Mouse (Mus musculus) c-Kit-positive CD71-positive TER-119-positive erythroid progenitor cells, embryonic 14.5 days (primary cell): ENCODE results near the gene Tcte2.

Source experiments
- DNase-seq: peaks from one replicate; pipeline ENCODE4 v3.0.0-alpha.2; 2013; ENCODE audit warnings: low spot score

Gene Tcte2

GRCm38 (mm10) chr17:13717428-13717827 lies 44.2 kb downstream of the Tcte2 start:
- no peak for DNase-seq

GRCm38 (mm10) chr17:13716336-13716735 lies 45.3 kb downstream of the Tcte2 start:
- DNase-seq = no peak

GRCm38 (mm10) chr17:13715511-13715910 lies 46.1 kb downstream of the Tcte2 start:
- DNase-seq = no peak

DNA sequence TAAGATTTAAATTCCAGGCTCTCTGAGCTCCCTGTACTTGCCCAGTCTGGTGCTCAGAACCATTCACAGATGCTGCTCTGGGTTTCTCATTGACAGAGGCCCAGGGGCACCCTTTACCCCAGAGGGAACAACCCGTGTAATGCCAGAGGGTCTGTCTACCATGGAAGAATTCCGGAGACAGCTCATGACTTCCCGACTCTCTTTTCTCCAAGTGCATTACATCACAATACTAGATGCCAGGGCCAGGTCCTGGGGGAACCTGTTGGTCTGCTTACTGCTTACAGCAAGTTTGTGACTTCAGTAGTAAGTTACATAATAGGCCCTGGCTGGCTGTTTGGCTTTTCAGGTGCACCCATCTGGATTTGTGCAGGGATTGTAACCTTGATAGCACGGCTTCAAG lies 47.0 kb downstream of the Tcte2 start:
- DNase-seq = no peak

GRCm38 (mm10) chr17:13714128-13714527 lies 47.5 kb downstream of the Tcte2 start:
- DNase-seq = no peak

DNA sequence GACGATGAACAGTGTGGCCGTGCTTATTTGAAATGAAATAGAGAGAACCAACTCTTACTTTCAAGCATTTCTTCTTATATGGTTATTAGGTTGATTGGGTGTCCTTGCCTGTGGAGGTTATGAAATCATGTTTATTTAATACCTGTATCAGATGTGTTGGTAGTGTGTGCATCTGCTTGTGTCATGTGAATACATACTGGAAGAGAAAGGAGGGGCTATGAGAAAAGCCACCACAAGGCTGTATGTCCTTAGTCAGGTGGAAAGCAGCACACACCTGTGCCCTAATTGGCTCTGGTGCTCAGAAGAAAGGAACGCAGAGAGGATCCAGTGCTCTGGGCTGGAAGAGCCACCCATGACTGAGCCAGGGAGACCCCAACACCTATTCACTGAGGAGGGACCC lies 49.1 kb downstream of the Tcte2 start:
- DNase-seq = no peak

DNA sequence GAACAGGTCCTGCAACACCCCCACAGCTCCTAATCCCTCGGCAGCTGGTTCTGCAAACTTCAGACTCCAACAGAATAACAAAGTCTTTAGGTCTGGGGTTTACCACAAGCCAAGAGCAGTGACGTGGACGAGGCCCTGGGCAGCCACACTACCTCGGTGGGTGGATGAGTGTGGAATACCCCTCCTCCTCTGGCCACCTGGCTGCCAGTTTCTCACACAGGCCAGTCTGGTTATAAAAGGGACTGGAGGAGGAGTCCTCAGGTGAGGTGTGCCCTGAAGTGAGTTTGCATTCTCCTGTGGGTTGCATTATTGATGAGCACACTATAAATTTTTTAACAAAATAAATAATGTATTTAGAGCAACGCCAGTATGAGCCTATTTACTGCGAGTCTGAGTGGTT lies 49.5 kb downstream of the Tcte2 start:
- DNase-seq = no peak

- no peak for DNase-seq
Measured at GRCm38 (mm10) chr17:13711173-13711572, 50.5 kb downstream of the Tcte2 start.

DNA sequence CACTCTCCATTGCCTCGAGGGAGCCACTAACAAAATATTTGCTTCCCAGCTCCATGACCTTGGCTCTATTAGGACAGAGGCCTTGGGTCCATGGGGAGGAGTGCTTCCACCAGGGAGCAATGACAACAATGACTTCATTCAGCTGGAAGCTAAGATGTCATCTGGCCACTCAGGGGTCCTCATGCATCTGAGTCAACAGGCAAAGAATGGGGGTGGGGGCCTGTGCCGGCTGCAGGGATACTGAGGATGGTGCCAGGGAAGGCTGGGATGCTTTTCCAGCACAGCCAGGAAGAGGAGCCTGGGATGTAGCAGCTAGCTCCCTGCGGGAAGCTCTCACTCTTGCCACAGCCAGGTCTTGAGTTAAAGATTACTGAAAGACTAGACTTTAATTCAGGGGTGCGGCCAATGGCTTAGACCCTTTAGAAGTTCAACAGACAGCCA lies 56.1 kb downstream of the Tcte2 start:
- DNase-seq = no peak

DNA sequence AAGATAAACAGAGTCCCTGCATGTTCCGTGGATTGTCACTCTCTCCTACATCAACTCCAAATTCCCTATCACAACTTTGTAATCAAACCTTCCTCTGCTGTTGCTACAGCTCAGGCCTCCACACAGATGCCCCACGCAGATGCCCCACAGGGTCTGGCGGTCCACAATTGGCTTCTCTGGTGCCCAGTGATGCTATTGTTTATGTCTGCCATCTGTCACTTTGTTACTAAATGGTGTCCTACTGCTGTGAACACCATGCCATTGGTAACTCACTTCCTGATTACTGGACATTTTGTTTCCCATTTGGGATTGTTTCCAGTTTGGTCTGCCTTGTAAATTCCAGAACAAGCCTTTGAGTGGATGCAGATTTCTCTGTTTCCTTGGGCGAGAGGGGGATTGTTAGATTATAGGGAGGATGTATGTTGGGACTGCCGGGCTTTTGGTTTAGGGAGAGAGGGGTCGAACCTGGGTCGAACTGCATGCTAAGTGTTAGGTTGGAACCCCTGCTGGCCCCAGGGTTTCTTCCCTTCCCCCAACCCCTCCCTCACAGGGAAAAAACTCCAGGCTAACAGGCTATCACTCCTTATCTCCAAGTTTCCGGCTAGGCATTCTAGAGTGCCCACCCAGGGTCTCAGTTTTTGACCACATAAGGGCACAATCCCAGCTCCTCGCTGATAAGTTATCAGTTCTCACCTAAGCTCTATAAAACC lies 57.9 kb downstream of the Tcte2 start:
- DNase-seq = no peak

DNA sequence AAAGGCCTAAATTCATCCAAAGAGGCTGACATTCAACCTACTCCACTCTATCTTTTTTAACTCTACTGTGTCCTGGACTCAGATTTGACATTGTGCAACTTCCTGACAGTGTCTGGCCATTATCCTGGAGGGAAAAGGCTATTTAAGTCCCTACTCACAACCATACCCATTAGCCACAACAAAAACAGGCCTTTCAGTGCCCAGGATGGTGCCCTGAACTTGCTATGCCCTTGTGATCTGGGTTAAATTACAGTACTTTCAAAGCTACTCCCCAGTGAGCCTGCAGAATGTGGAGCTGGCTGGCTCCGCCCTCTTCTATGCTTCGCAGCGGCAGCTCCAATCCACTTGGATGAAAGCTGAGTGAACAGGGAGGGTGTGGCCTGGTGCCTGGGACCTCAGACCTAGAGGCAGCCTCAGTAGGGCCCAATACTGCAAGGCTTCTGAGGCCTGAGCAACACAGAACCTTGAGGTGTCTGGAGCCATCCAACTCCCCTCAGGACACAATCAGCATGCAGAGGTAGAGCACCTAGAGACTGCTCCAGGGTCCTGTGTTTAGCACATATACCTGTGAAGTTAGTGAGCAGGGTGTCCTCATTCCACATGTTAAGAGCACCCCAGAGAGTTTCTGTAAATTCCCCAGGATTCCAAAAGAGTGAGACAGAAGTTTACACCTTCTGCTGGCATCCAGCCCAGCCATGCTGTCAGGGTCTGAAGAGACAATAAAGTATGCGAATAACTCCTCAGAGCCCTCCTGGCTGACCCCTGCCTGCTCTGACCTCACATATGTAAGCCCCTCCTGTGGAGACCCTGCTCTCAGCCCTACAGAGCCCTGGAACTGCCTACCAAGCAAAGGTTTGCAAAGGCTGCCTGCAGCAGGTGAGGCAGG lies 61.3 kb downstream of the Tcte2 start:
- no peak for DNase-seq

DNA sequence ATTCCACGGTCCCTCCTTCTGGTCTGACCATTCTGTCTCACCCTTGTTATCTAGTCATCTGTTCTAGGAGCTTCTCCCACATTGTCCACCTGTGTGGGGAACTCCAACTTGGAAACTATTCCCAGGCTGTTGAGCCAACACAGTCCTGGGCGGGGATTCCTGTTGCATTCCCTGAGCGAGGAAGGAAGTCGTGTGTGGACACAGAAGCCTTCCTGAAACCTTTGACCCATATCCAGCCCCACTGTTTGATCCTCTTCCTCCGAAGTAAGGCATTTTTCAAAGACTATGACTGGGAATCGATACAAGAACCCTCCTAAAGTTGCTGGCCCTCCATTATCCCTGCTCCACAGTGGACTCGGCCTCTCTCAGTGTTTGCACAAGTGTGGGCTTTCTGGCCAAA lies 61.9 kb downstream of the Tcte2 start:
- DNase-seq = no peak

DNA sequence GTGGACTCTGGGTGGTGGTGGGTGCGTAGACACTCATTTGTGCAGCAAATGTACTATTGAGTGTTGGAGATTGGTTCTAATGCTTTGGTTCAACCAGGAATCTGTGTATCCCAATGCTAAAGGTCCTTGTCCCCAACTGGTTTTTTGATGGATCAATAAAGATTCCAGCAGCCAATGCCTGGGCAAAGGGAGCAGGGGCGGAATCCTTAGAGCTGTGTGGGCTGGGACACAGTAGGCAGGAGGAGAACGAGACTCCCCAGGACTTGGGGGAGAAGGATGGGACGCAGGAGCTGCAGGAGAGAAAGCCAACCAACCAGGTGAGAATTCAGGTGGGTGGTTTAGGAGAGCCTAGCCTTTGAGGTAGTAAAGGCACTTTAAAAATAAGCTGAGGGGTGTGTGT lies 63.4 kb downstream of the Tcte2 start:
- DNase-seq = no peak

- DNase-seq = no peak
Measured at GRCm38 (mm10) chr17:13697646-13698045, 64.0 kb downstream of the Tcte2 start.

DNA sequence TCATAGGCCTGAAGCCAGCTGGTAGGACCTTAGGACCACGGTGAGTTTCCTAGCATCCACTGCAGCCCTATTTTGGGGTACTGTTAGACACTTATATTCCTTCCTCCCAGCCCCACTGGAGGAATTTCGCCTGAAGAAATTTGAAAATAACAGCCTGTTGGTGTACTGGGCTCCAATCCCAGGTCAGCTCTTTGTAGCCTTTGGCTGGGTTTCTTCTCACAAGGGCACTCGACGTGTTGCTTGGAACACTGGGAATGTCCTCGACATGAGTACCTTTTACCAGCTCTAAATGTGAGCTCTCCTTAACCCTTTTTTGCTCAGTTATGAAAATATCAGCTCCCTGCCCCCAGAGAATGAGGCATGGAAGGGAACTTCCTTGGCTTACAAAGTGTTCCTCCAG lies 65.7 kb downstream of the Tcte2 start:
- DNase-seq = no peak

DNA sequence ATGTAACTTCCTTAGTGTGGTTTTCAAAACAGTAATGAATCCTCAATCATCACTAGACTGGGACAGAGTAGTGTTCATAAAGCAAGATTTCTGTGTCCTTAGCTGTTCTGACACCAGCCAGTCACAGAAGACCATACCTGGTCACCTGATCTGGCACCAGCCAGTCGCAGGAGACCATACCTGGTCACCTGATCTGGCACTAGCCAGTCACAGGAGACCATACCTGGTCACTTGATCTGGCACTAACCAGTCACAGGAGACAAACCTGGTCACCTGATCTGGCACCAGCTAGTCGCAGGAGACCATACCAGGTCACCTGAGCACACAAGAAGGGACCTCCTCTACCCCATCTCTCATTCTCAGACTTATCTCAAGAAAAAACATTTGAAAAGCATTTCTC lies 66.4 kb downstream of the Tcte2 start:
- no peak for DNase-seq

DNA sequence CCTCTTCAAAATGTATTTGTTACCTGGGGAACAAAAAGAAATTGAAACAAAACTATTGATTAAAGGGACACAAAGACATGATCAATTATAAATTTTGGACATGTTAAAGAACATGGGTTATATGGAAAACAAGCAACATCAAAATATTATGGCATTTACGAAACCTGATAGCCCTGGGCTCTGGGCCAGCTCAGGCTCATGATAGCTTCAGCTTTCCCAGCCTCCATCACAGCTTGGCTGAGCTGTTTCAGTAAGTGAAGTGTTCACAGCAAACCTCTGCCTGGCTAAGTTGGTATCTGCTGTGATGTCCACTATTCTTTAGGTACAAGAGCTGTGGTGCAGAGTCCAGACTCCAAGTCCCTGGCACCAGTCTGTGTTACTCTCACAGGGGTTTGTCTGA lies 67.4 kb downstream of the Tcte2 start:
- DNase-seq = no peak

DNA sequence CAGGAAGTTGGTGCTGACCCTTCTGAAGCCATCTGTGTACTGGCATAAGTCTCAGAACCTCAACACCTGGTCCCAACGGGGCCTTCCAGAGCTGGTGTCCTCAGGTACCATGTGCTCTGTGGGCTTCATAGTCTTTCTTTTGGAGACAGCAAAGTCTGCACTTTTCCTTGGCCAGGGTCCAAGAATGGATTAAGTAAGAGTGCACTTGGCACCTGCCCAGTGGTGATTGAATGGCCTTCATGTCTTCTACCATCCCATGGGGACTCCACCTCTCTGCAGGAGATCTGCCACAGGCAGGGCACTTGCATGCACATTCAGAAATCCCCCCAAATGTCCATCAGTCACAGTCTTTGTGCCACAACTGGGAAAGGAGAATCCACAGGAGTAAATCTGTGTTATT lies 74.0 kb downstream of the Tcte2 start:
- no peak for DNase-seq

DNA sequence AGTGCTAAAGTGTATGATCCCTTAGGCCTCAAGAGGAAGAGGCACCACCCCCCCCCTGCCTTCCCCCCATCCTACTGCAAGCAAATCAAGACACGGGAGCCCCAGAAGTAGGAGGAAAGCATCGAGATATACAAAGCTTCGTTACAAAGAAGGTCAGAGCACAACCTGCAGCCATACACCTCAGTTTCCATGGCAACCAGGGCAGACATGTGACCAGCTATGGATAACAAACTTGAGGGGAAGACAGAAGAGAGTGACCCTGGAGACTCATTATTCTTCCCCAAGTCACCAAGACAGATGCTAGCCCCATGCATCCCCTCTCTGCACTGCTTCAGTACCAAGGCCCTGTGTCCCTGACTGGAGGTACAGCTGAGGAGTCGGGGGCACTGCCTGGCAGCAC lies 74.5 kb downstream of the Tcte2 start:
- no peak for DNase-seq

DNA sequence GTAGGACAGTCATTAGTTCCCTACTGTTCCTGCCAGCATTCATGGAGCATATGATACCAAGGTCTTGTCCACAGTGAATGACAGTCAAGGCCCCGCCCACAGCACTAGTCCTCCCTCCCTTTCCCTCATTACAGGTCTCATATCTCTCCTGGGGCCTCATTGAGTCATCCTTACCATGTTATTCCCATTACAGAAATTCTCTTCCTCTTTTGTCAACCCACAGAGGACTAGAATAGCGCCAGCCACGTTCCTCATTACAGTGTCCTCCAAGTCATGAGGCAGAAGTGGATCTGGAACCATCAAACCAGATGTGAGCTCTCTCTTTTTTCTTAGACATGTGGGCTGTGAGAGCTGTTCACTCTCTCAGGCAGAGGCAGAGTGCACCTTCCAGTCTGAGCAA lies 76.0 kb downstream of the Tcte2 start:
- no peak for DNase-seq

DNA sequence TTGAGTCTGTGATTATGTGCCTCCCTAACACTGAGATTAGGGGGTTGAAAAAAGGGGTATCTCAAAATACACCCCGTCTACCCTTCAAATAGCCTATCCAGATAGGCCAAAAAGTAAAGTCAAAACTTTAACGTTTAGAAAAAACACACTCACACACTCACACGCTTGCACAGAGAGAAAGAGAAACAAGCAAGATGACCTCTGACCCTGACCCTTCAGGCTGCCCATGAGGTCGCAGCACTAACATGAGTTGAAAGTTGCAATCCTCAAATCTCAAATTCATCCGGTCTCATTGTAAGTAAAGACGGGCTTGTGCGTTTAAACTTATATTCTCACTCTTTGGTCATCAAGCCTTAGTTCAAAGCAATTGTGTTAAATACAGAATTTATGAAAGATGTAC lies 77.4 kb downstream of the Tcte2 start:
- DNase-seq = no peak

- DNase-seq = peak; percentile 10
Measured at GRCm38 (mm10) chr17:13683411-13684174, 78.0 kb downstream of the Tcte2 start.

- no peak for DNase-seq
Measured at GRCm38 (mm10) chr17:13683027-13683410, 78.6 kb downstream of the Tcte2 start.
